Mouse (Mus musculus): ENCODE measurements at regions not wholly inside any gene's neighbourhood (a gene's known extent, or its start where the extent isn't known, plus 50 kb on each side); places are given as distances from the start of the nearest gene placed in this dataset.

- ATAC-seq (replicated peaks; ENCODE audit: poor library complexity, severe bottlenecking) = no peak
Measured at GRCm38 (mm10) chr11:112473237-112473636, 308.8 kb upstream of the Sox9 start.

- ATAC-seq (replicated peaks; ENCODE audit: poor library complexity, severe bottlenecking) = no peak
Measured at GRCm38 (mm10) chr11:112473681-112474080, 308.3 kb upstream of the Sox9 start.

GRCm38 (mm10) chr11:112480360-112480759 is 301.7 kb upstream of the Sox9 start:
- no peak for ATAC-seq (replicated peaks; ENCODE audit: poor library complexity, severe bottlenecking)

GRCm38 (mm10) chr11:112501781-112502180 is 280.2 kb upstream of the Sox9 start:
- no peak for ATAC-seq (replicated peaks; ENCODE audit: poor library complexity, severe bottlenecking)

- no peak for ATAC-seq (replicated peaks; ENCODE audit: poor library complexity, severe bottlenecking)
Measured at GRCm38 (mm10) chr11:112519076-112519475, 262.9 kb upstream of the Sox9 start.

- no peak for ATAC-seq (replicated peaks; ENCODE audit: poor library complexity, severe bottlenecking)
Measured at GRCm38 (mm10) chr11:112524983-112525382, 257.0 kb upstream of the Sox9 start.

- no peak for ATAC-seq (replicated peaks; ENCODE audit: poor library complexity, severe bottlenecking)
Measured at GRCm38 (mm10) chr11:112542573-112542972, 239.5 kb upstream of the Sox9 start.

- ATAC-seq (replicated peaks; ENCODE audit: poor library complexity, severe bottlenecking) = no peak
Measured at GRCm38 (mm10) chr11:112543473-112543872, 238.6 kb upstream of the Sox9 start.

- ATAC-seq (replicated peaks; ENCODE audit: poor library complexity, severe bottlenecking) = no peak
Measured at GRCm38 (mm10) chr11:112545231-112546010, 236.6 kb upstream of the Sox9 start.

GRCm38 (mm10) chr11:112546162-112546561 is 235.9 kb upstream of the Sox9 start:
- no peak for ATAC-seq (replicated peaks; ENCODE audit: poor library complexity, severe bottlenecking)

- ATAC-seq (replicated peaks; ENCODE audit: poor library complexity, severe bottlenecking) = no peak
Measured at GRCm38 (mm10) chr11:112552838-112553237, 229.2 kb upstream of the Sox9 start.

- ATAC-seq (replicated peaks; ENCODE audit: poor library complexity, severe bottlenecking) = no peak
Measured at GRCm38 (mm10) chr11:112563027-112563426, 219.0 kb upstream of the Sox9 start.

- no peak for ATAC-seq (replicated peaks; ENCODE audit: poor library complexity, severe bottlenecking)
Measured at GRCm38 (mm10) chr11:112564706-112565215, 217.3 kb upstream of the Sox9 start.

GRCm38 (mm10) chr11:112566071-112566470 is 216.0 kb upstream of the Sox9 start:
- ATAC-seq (replicated peaks; ENCODE audit: poor library complexity, severe bottlenecking) = no peak

- ATAC-seq (replicated peaks; ENCODE audit: poor library complexity, severe bottlenecking) = no peak
Measured at GRCm38 (mm10) chr11:112587386-112587785, 194.6 kb upstream of the Sox9 start.

GRCm38 (mm10) chr11:112588088-112588487 is 193.9 kb upstream of the Sox9 start:
- no peak for ATAC-seq (replicated peaks; ENCODE audit: poor library complexity, severe bottlenecking)

- no peak for ATAC-seq (replicated peaks; ENCODE audit: poor library complexity, severe bottlenecking)
Measured at GRCm38 (mm10) chr11:112590214-112590613, 191.8 kb upstream of the Sox9 start.

GRCm38 (mm10) chr11:112592411-112593020 is 189.5 kb upstream of the Sox9 start:
- no peak for ATAC-seq (replicated peaks; ENCODE audit: poor library complexity, severe bottlenecking)

- ATAC-seq (replicated peaks; ENCODE audit: poor library complexity, severe bottlenecking) = no peak
Measured at GRCm38 (mm10) chr11:112593821-112594220, 188.2 kb upstream of the Sox9 start.

GRCm38 (mm10) chr11:112607359-112607758 is 174.7 kb upstream of the Sox9 start:
- ATAC-seq (replicated peaks; ENCODE audit: poor library complexity, severe bottlenecking) = no peak

- ATAC-seq (replicated peaks; ENCODE audit: poor library complexity, severe bottlenecking) = no peak
Measured at GRCm38 (mm10) chr11:112609277-112609676, 172.7 kb upstream of the Sox9 start.

- no peak for ATAC-seq (replicated peaks; ENCODE audit: poor library complexity, severe bottlenecking)
Measured at GRCm38 (mm10) chr11:112611073-112611472, 171.0 kb upstream of the Sox9 start.

All from granulocyte monocyte progenitor cell, adult 5-6 weeks (primary cell).